In genomic region chr1:53829089-53829488, GRCm38 (mm10) we compare ENCODE assay signal across 24 mouse cellular contexts. TPM values are rescaled to one million over a fixed set of nuclear protein-coding genes. Genes with fewer than 3 reads are reported as not detected.
DNase-seq lines count a peak whose midpoint lies in the region; ATAC-seq and TF ChIP-seq lines count a peak whose summit lies in the region.
"Had no signal": no experiment of that assay in that cellular context is flagged by ENCODE, and none has a peak within 500 bp of the region (broad histone marks: within the 10 kb centered on the region; RNA-seq: fewer than 3 reads in every experiment).

No protein-coding gene starts in this region.

- no peak for ATAC-seq in forebrain, embryonic 14.5 days
- ATAC-seq in forebrain, embryonic 11.5 days (replicated peaks; ENCODE audit: low FRiP score): no peak
- peak; percentile 54; the same call in 1 of the 2 replicates for ATAC-seq in hindbrain, embryonic 13.5 days (ENCODE audit: low FRiP score)
- ATAC-seq in neural tube, embryonic 15.5 days (ENCODE audit: low FRiP score): peak; percentile 35; the same call in 1 of the 2 replicates
- peak; percentile 89 for ATAC-seq in hindbrain, postnatal 0 days
- ATAC-seq: forebrain, embryonic 16.5 days had no signal

- no peak overlapping the region for H3K4me3 ChIP-seq in forebrain, embryonic 14.5 days (ENCODE audit: low read depth, low read length)
- H3K4me3 ChIP-seq in forebrain, embryonic 11.5 days (ENCODE audit: low read depth, low read length): no peak overlapping the region
- no peak overlapping the region for H3K4me3 ChIP-seq in hindbrain, embryonic 13.5 days
- H3K4me3 ChIP-seq in hindbrain, embryonic 10.5 days: no peak overlapping the region
- H3K4me3 ChIP-seq in neural tube, embryonic 15.5 days (replicated peaks): no peak overlapping the region
- H3K4me3 ChIP-seq in hindbrain, postnatal 0 days (ENCODE audit: low read length): no peak overlapping the region
- H3K4me3 ChIP-seq: embryonic facial prominence, embryonic 15.5 days; heart, embryonic 13.5 days; left cerebral cortex, adult 2 months; limb, embryonic 10.5 days; neural tube, embryonic 13.5 days had no signal

- H3K9me3 ChIP-seq in forebrain, embryonic 14.5 days (replicated peaks; ENCODE audit: control insufficient read depth, low read length): no peaks in the 10 kb centered on the region
- H3K9me3 ChIP-seq in forebrain, embryonic 11.5 days (ENCODE audit: control insufficient read depth, low read length): no peaks in the 10 kb centered on the region
- H3K9me3 ChIP-seq in hindbrain, embryonic 13.5 days: no peaks in the 10 kb centered on the region
- no peaks in the 10 kb centered on the region for H3K9me3 ChIP-seq in hindbrain, embryonic 10.5 days
- H3K9me3 ChIP-seq in neural tube, embryonic 15.5 days (replicated peaks): no peaks in the 10 kb centered on the region
- no peaks in the 10 kb centered on the region for H3K9me3 ChIP-seq in hindbrain, postnatal 0 days (ENCODE audit: low read length)
- H3K9me3 ChIP-seq: embryonic facial prominence, embryonic 15.5 days; heart, embryonic 13.5 days; limb, embryonic 10.5 days; neural tube, embryonic 13.5 days had no signal

- H3K27me3 ChIP-seq in forebrain, embryonic 14.5 days (replicated peaks; ENCODE audit: control insufficient read depth, insufficient read depth, low read length): no peaks in the 10 kb centered on the region
- no peaks in the 10 kb centered on the region for H3K27me3 ChIP-seq in forebrain, embryonic 11.5 days (ENCODE audit: control insufficient read depth, insufficient read depth, low read length)
- peaks cover 6% of the 10 kb centered on the region; the same call in 1 of the 2 replicates for H3K27me3 ChIP-seq in hindbrain, embryonic 13.5 days
- no peaks in the 10 kb centered on the region for H3K27me3 ChIP-seq in hindbrain, embryonic 10.5 days (ENCODE audit: insufficient read depth, poor library complexity, severe bottlenecking)
- no peaks in the 10 kb centered on the region for H3K27me3 ChIP-seq in neural tube, embryonic 15.5 days (replicated peaks)
- no peaks in the 10 kb centered on the region for H3K27me3 ChIP-seq in hindbrain, postnatal 0 days (ENCODE audit: insufficient read depth, low read length)
- H3K27me3 ChIP-seq: embryonic facial prominence, embryonic 15.5 days; heart, embryonic 13.5 days had no signal

- H3K4me2 ChIP-seq in forebrain, embryonic 14.5 days (ENCODE audit: low read length): no peak overlapping the region
- H3K4me2 ChIP-seq in forebrain, embryonic 11.5 days (ENCODE audit: low read depth, low read length, severe bottlenecking): no peak overlapping the region
- H3K4me2 ChIP-seq in hindbrain, embryonic 13.5 days: no peak overlapping the region
- H3K4me2 ChIP-seq in neural tube, embryonic 15.5 days: no peak overlapping the region
- no peak overlapping the region for H3K4me2 ChIP-seq in hindbrain, postnatal 0 days (ENCODE audit: low read depth, low read length)
- H3K4me2 ChIP-seq: embryonic facial prominence, embryonic 15.5 days; heart, embryonic 13.5 days; neural tube, embryonic 13.5 days had no signal

- TF ChIP-seq CTCF in hindbrain, postnatal 0 days (IDR thresholded peaks at IDR 0.05; ENCODE audit: low read depth): no peak

- no peaks in the 10 kb centered on the region for H3K36me3 ChIP-seq in forebrain, embryonic 14.5 days (ENCODE audit: control insufficient read depth, insufficient read depth, low read length)
- H3K36me3 ChIP-seq in forebrain, embryonic 11.5 days (ENCODE audit: control insufficient read depth, insufficient read depth, low read length): no peaks in the 10 kb centered on the region; the same call in 1 of the 2 replicates
- peaks cover 19% of the 10 kb centered on the region for H3K36me3 ChIP-seq in hindbrain, embryonic 13.5 days
- peaks cover 16% of the 10 kb centered on the region for H3K36me3 ChIP-seq in hindbrain, embryonic 10.5 days
- H3K36me3 ChIP-seq in neural tube, embryonic 15.5 days: peaks cover 18% of the 10 kb centered on the region
- no peaks in the 10 kb centered on the region; the same call in 1 of the 2 replicates for H3K36me3 ChIP-seq in hindbrain, postnatal 0 days (ENCODE audit: insufficient read depth, low read length)
- H3K36me3 ChIP-seq: limb, embryonic 10.5 days had no signal

- 61% methylated on average over 9 of the region's 9 CpGs for WGBS in forebrain, embryonic 14.5 days
- WGBS in forebrain, embryonic 11.5 days: 85% methylated on average over 9 of the region's 9 CpGs
- 78% methylated on average over 9 of the region's 9 CpGs for WGBS in hindbrain, embryonic 13.5 days
- WGBS in hindbrain, embryonic 10.5 days: 79% methylated on average over 9 of the region's 9 CpGs
- WGBS in neural tube, embryonic 15.5 days: 57% methylated on average over 9 of the region's 9 CpGs
- WGBS in hindbrain, postnatal 0 days: 48% methylated on average over 9 of the region's 9 CpGs

- H3K27ac ChIP-seq in forebrain, embryonic 14.5 days (ENCODE audit: low read depth, low read length): no peak overlapping the region
- H3K27ac ChIP-seq in forebrain, embryonic 11.5 days (ENCODE audit: low read depth, low read length): no peak overlapping the region
- H3K27ac ChIP-seq in hindbrain, embryonic 13.5 days: peak overlapping the region; percentile 8; the same call in 1 of the 2 replicates
- no peak overlapping the region for H3K27ac ChIP-seq in hindbrain, embryonic 10.5 days
- no peak overlapping the region for H3K27ac ChIP-seq in neural tube, embryonic 15.5 days (replicated peaks)
- peak overlapping the region; percentile 20; the same call in 1 of the 2 replicates for H3K27ac ChIP-seq in hindbrain, postnatal 0 days
- H3K27ac ChIP-seq: embryonic facial prominence, embryonic 15.5 days; heart, embryonic 13.5 days; left cerebral cortex, adult 2 months; limb, embryonic 10.5 days; neural tube, embryonic 13.5 days; stomach, postnatal 0 days had no signal

- peaks cover 1% of the 10 kb centered on the region; the same call in 1 of the 2 replicates for H3K4me1 ChIP-seq in forebrain, embryonic 14.5 days (ENCODE audit: control insufficient read depth, insufficient read depth, low read length)
- H3K4me1 ChIP-seq in forebrain, embryonic 11.5 days (replicated peaks; ENCODE audit: control insufficient read depth, insufficient read depth, low read length): no peaks in the 10 kb centered on the region
- peaks cover 1% of the 10 kb centered on the region for H3K4me1 ChIP-seq in hindbrain, embryonic 13.5 days (replicated peaks)
- H3K4me1 ChIP-seq in hindbrain, embryonic 10.5 days (replicated peaks): peaks cover 3% of the 10 kb centered on the region
- peaks cover 4% of the 10 kb centered on the region for H3K4me1 ChIP-seq in neural tube, embryonic 15.5 days
- H3K4me1 ChIP-seq in hindbrain, postnatal 0 days (ENCODE audit: insufficient read depth, low read length): peaks cover 3% of the 10 kb centered on the region

- no peak overlapping the region for H3K9ac ChIP-seq in forebrain, embryonic 14.5 days (ENCODE audit: low read length)
- no peak overlapping the region for H3K9ac ChIP-seq in forebrain, embryonic 11.5 days (ENCODE audit: low read length)
- no peak overlapping the region for H3K9ac ChIP-seq in hindbrain, embryonic 13.5 days
- no peak overlapping the region for H3K9ac ChIP-seq in neural tube, embryonic 15.5 days (replicated peaks)
- no peak overlapping the region for H3K9ac ChIP-seq in hindbrain, postnatal 0 days (replicated peaks; ENCODE audit: low read length)
- H3K9ac ChIP-seq: embryonic facial prominence, embryonic 15.5 days; heart, embryonic 13.5 days; neural tube, embryonic 13.5 days had no signal

- peak; percentile 6 for DNase-seq in forebrain, embryonic 14.5 days (ENCODE audit: low spot score)
- no peak for DNase-seq in forebrain, embryonic 11.5 days (ENCODE audit: low spot score)
- no peak for DNase-seq in hindbrain, embryonic 10.5 days (ENCODE audit: low spot score)
- DNase-seq in neural tube, embryonic 10.5 days (ENCODE audit: extremely low spot score, low spot score): no peak
- peak; percentile 72 for DNase-seq in hindbrain, postnatal 0 days (ENCODE audit: low spot score)
- no peak for DNase-seq in liver
- DNase-seq: adrenal gland, postnatal 25 days; cerebellum, adult 11-12 months; heart, adult 18-20 months; heart, postnatal 14 days; kidney, adult 11 months; kidney, postnatal 4 days; layer of hippocampus, adult 9-11 months; lung, postnatal 4 days; thymus, adult 2 months had no signal

RNA-seq across cellular contexts. Expression of gene Stk17b, which starts 44.1 kb away (rescaled TPM):
- polyA plus RNA-seq in forebrain, embryonic 14.5 days (2014; fragmentation: Nextera tagmentation; extraction: Ambion mirVana): 7.4 and 7.7 TPM in 2 replicates
- 11.4 and 11.7 TPM in 2 replicates for polyA plus RNA-seq in forebrain, embryonic 11.5 days (2014; fragmentation: Nextera tagmentation; extraction: Ambion mirVana)
- 5.0 and 5.5 TPM in 2 replicates for polyA plus RNA-seq in hindbrain, embryonic 13.5 days (2015; fragmentation: Nextera tagmentation; extraction: Ambion mirVana)
- polyA plus RNA-seq in hindbrain, embryonic 10.5 days (2016; fragmentation: Nextera tagmentation; extraction: Ambion mirVana): 7.5 and 9.0 TPM in 2 replicates
- polyA plus RNA-seq in neural tube, embryonic 15.5 days (2015; fragmentation: Nextera tagmentation; extraction: Ambion mirVana): 6.1 and 10.4 TPM in 2 replicates
- total RNA-seq in hindbrain, postnatal 0 days (2014; rRNA removed): 4.9 and 5.4 TPM in 2 replicates
- 5.7 and 6.5 TPM in 2 replicates for polyA plus RNA-seq in hindbrain, postnatal 0 days (2015; fragmentation: Nextera tagmentation; extraction: Ambion mirVana)

Comparison
In these comparisons a context has a peak if more than half of its experiments do, and no peak if none do; other contexts are left out.
1. DNase-seq: peak in forebrain, embryonic 14.5 days (single experiment) and hindbrain, postnatal 0 days (single experiment); none in forebrain, embryonic 11.5 days (single experiment), hindbrain, embryonic 10.5 days (single experiment), neural tube, embryonic 10.5 days (single experiment) and liver (single experiment).
2. H3K27ac ChIP-seq: peak in hindbrain, embryonic 13.5 days (single experiment) and hindbrain, postnatal 0 days (single experiment); none in forebrain, embryonic 14.5 days (single experiment), forebrain, embryonic 11.5 days (single experiment), hindbrain, embryonic 10.5 days (single experiment) and neural tube, embryonic 15.5 days (single experiment).
3. ATAC-seq: peak in hindbrain, embryonic 13.5 days (single experiment), neural tube, embryonic 15.5 days (single experiment) and hindbrain, postnatal 0 days (single experiment); none in forebrain, embryonic 14.5 days (single experiment) and forebrain, embryonic 11.5 days (single experiment).